Mouse (Mus musculus) limb, embryonic 14.5 days (tissue): Measurements from ENCODE around the gene Bend6. TPM values are rescaled to one million over a fixed set of nuclear protein-coding genes. Genes with fewer than 3 reads are reported as not detected.
"Not testable (repeated sequence)": the region's sequence is repeated elsewhere in the genome, so short reads cannot be mapped to it uniquely, and the experiment has no call there.

Experiments used
- ATAC-seq: fragments of 200-750 bp; cut with Nextera tagmentation; 2 replicates; pipeline ENCODE4 v1.8.0; 2017; ENCODE audit warnings: low read depth, moderate number of reproducible peaks, moderate TSS enrichment; ENCODE audit not compliant: low FRiP score
- DNase-seq: peaks from one replicate; pipeline ENCODE4 v3.0.0-alpha.2; 2015; ENCODE audit warnings: low spot score
- H3K27ac ChIP-seq: fragments of 300-500 bp; sonication (generic); replicated peaks from 2 replicates; pipeline ENCODE4 v1.5.1; 2014; ENCODE audit warnings: low read depth, mild to moderate bottlenecking, low read length, moderate library complexity, mixed read lengths
- H3K27me3 ChIP-seq: fragments of 300-500 bp; sonication (generic); 2 replicates; pipeline ENCODE4 v1.6.1; 2014; ENCODE audit warnings: low read length, mixed read lengths; ENCODE audit not compliant: control insufficient read depth, insufficient read depth
- H3K36me3 ChIP-seq: fragments of 300-500 bp; sonication (generic); 2 replicates; pipeline ENCODE4 v1.6.1; 2014; ENCODE audit warnings: mild to moderate bottlenecking, low read length, moderate library complexity, mixed read lengths; ENCODE audit not compliant: control insufficient read depth, insufficient read depth
- H3K4me1 ChIP-seq: fragments of 300-500 bp; sonication (generic); 2 replicates; pipeline ENCODE4 v1.6.1; 2014; ENCODE audit warnings: antibody characterized with exemption, low read length, mixed read lengths; ENCODE audit not compliant: control insufficient read depth, insufficient read depth
- H3K4me2 ChIP-seq: fragments of 300-500 bp; sonication (generic); replicated peaks from 2 replicates; pipeline ENCODE4 v1.6.1; 2014; ENCODE audit warnings: low read depth, mild to moderate bottlenecking, low read length, moderate library complexity; ENCODE audit not compliant: severe bottlenecking
- H3K4me3 ChIP-seq: fragments of 300-500 bp; sonication (generic); replicated peaks from 2 replicates; pipeline ENCODE4 v1.5.1; 2014; ENCODE audit warnings: low read length
- H3K9ac ChIP-seq: fragments of 300-500 bp; sonication (generic); 2 replicates; pipeline ENCODE4 v1.6.1; 2014; ENCODE audit warnings: mild to moderate bottlenecking, low read depth, low read length, moderate library complexity; ENCODE audit not compliant: severe bottlenecking
- H3K9me3 ChIP-seq: fragments of 300-500 bp; sonication (generic); 2 replicates; pipeline ENCODE4 v1.6.1; 2016; ENCODE audit warnings: low read length; ENCODE audit not compliant: control insufficient read depth
- POLR2A ChIP-seq: fragments of 200-500 bp; IDR thresholded peaks from 2 replicates; pipeline ENCODE4 v1.8.0; 2012; ENCODE audit warnings: inconsistent platforms, mild to moderate bottlenecking, moderate library complexity, borderline replicate concordance; ENCODE audit not compliant: insufficient read depth, insufficient read length; ENCODE audit errors: extremely low read depth
- WGBS: fragments of 180-500 bp; shearing (Covaris S2); extraction: QIAGEN DNeasy Blood & Tissue Kit; methylation state at CpG from one replicate; pipeline ENCODE4 v1.1.7; 2014; 5-methylcytosine and 5-hydroxymethylcytosine counted together
- polyA plus RNA-seq, 2 experiments: library from polyadenylated mRNA; depleted of rRNA in 1 of 2; stranded (reverse) in 1 of 2; unstranded in 1 of 2; fragments of >200 nt; fragmentation: Nextera tagmentation in 1 of 2; extraction: Ambion mirVana in 1 of 2; gene quantifications; 2 replicates each; pipeline versions ENCODE4 v1.2.1 to v1.2.3; 2012 to 2014

The Bend6 gene
- polyA plus RNA-seq, 2 experiments = 1.5 TPM

DNA sequence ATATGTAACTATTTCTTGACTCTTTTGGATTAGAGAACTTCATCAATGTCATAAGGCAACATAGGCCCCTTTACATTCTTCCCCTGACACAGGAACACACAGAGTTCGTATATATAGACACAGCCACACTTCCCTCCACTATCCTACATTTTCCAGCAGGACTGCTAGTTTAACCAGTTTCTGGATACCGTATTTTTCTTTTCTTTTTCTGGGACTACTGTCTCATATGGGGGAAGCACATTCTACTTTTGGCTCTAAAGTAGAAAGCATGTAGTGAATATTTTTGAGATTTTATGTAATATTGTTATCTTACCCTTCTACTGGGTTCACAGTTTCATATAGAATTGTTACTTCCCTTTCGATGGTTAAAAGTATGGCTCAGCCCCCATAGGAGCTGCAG is 38.2 kb downstream of the Bend6 start:
- TF ChIP-seq POLR2A = no peak
- Histone ChIP-seq H3K27ac (no peak overlapping the region), H3K9me3 (no peaks in the 10 kb centered on the region), H3K4me2 (no peak overlapping the region), H3K27me3 (no peaks in the 10 kb centered on the region), H3K9ac (no peak overlapping the region), H3K36me3 (no peaks in the 10 kb centered on the region), H3K4me3 (no peak overlapping the region), H3K4me1 (no peaks in the 10 kb centered on the region)
- ATAC-seq (no peak), DNase-seq (no peak)
- WGBS = 90% methylated on average over 3 of the region's 3 CpGs

DNA sequence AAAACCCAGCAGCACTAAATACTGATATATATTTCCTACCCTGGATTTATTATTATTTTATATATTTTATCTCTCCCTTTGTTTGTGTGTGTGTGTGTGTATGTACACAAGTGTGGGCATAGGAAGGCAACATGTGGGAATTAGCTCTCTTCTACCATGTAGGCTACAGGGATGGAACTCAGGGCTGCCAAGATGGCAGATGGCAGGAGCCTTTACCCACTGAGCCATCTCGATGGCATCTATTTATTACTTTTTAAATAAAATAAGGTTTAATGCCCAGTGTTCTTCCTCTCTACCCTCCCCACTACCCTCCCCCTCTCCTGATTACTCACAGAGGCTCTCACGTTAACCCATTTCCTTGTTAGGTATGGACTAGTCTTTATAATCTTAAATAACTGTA is 38.6 kb downstream of the Bend6 start:
- Histone ChIP-seq H3K4me2 (no peak overlapping the region), H3K27me3 (no peaks in the 10 kb centered on the region), H3K9me3 (no peaks in the 10 kb centered on the region), H3K4me3 (no peak overlapping the region), H3K4me1 (no peaks in the 10 kb centered on the region), H3K9ac (no peak overlapping the region), H3K36me3 (no peaks in the 10 kb centered on the region), H3K27ac (no peak overlapping the region)
- ATAC-seq (no peak), DNase-seq (no peak)
- WGBS = 75% methylated on average over 2 of the region's 2 CpGs
- no peak for TF ChIP-seq POLR2A

DNA sequence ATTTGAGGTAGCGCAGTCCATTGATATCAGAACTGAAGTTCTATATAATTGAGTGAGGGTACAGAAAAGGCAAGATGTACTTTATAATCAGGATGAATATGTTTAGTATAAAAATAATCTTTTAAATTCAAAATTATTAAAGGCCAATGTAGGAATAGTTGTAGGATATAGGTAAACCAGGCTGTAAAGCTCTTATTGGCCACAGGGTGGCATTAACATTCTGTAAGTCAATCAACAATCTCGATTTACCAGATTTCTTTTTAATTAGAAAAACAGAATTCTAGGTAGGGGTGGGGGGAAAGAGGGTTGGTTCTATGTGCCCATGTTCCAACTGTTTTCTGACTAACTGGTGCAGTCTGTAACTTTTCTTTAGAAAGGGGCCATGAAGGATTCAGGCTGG is 60.8 kb downstream of the Bend6 start:
- no peak overlapping the region for H3K9ac ChIP-seq
- ATAC-seq = no peak
- no peak for DNase-seq
- 94% methylated on average over 2 of the region's 2 CpGs for WGBS
- H3K4me1 ChIP-seq = no peaks in the 10 kb centered on the region
- no peaks in the 10 kb centered on the region for H3K9me3 ChIP-seq
- TF ChIP-seq POLR2A = no peak
- no peaks in the 10 kb centered on the region for H3K27me3 ChIP-seq
- H3K4me2 ChIP-seq = no peak overlapping the region
- H3K4me3 ChIP-seq = no peak overlapping the region
- H3K27ac ChIP-seq = no peak overlapping the region
- no peaks in the 10 kb centered on the region for H3K36me3 ChIP-seq

DNA sequence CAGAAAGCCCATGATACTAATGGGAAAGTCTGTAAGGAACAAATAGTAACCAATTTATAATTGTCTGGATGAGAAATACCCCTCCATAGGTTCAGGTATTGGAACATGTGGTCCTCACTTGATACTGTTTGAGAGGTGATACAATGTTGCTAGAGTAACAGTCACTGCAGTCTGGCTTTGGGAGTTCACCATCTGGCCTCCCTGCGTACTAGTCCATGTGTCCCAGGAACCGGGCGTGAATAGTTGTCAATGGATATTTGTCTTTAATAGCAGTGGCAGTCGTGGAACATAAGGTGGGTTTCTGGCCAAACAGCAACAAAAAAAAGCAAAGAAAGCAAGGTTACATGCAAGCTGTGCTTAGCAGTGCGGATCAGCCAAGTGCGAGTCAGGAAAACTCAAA is 63.8 kb downstream of the Bend6 start:
- H3K36me3 ChIP-seq = no peaks in the 10 kb centered on the region
- H3K9ac ChIP-seq = no peak overlapping the region
- no peak overlapping the region for H3K27ac ChIP-seq
- H3K4me1 ChIP-seq = no peaks in the 10 kb centered on the region
- H3K4me2 ChIP-seq = no peak overlapping the region
- no peak for DNase-seq
- no peak for ATAC-seq
- H3K9me3 ChIP-seq = no peaks in the 10 kb centered on the region
- 84% methylated on average over 6 of the region's 6 CpGs for WGBS
- no peak overlapping the region for H3K4me3 ChIP-seq
- TF ChIP-seq POLR2A = no peak
- no peaks in the 10 kb centered on the region for H3K27me3 ChIP-seq

DNA sequence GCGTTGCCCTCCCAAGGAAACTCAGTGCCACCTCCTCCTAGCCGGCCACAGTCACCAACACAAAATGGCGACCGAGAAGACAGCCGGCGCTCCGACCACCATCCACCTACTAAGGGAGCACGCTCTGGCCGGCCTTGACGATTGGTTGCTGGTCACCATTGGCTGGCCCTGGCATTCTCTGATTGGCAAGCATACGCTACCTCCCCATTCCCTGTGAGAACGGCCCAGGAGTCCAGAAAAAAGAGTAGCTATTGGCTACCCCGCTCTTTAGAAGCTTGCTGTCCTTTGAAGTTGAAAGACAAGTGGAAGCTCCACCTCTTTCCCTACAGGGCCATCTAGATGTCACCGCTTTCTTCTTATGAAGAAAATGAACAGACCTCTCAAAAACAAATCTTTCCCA is 68.7 kb downstream of the Bend6 start:
- H3K4me2 ChIP-seq, H3K4me3 ChIP-seq, H3K27me3 ChIP-seq, H3K27ac ChIP-seq, H3K36me3 ChIP-seq, DNase-seq, H3K9ac ChIP-seq, ATAC-seq, H3K4me1 ChIP-seq, H3K9me3 ChIP-seq: not testable (repeated sequence)
- WGBS = 94% methylated on average over 14 of the region's 14 CpGs

DNA sequence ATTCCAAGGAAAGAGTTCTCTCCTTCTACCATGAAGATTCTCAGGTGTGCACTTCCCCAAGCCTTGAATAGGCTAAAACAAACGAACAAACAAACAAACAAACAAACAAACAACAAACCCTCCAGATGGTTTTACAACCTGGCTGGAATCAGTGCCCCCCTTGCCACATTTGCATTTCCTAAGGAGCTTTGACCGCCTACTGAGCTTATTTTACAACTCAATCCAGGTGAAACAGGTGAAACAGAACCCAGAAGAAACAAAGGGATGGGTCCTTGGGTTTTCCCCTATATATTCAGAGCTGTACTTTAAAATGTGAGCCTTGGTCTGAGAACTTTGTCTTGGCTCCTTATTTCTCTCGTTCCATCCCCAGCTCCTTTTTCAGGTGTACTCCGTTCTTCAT is 77.0 kb downstream of the Bend6 start:
- no peaks in the 10 kb centered on the region for H3K36me3 ChIP-seq
- DNase-seq (no peak), ATAC-seq (no peak)
- H3K27ac ChIP-seq = no peak overlapping the region
- H3K4me2 ChIP-seq = no peak overlapping the region
- no peak for TF ChIP-seq POLR2A
- no peaks in the 10 kb centered on the region for H3K9me3 ChIP-seq
- no peaks in the 10 kb centered on the region for H3K4me1 ChIP-seq
- 65% methylated on average over 4 of the region's 4 CpGs for WGBS
- H3K4me3 ChIP-seq = no peak overlapping the region
- no peak overlapping the region for H3K9ac ChIP-seq
- H3K27me3 ChIP-seq = no peaks in the 10 kb centered on the region
